Mouse (Mus musculus) left cerebral cortex, postnatal 36 days (tissue): Measurements from ENCODE around the gene Gpr156. TPM values are rescaled to one million over a fixed set of nuclear protein-coding genes. Genes with fewer than 3 reads are reported as not detected.

Source experiments
- DNase-seq, 2 experiments: peaks; one replicate each; pipeline ENCODE4 v3.0.0; 2021 to 2022; ENCODE audit warnings: low spot score in 2 of 2, mixed read lengths in 1 of 2
- intact Hi-C: fragments of 180-260 bp; cut with DNase I; formaldehyde crosslinking; loops from one replicate; pipeline ENCODE4 v1.15.1; 2025
- total RNA-seq, 2 experiments: library from RNA; stranded (reverse); gene quantifications; 2 replicates each; pipeline ENCODE4 v1.2.3; 2021

Gpr156 gene
- under 1 TPM; 0.39 to 0.54 TPM for total RNA-seq

- intact Hi-C loops: no loop called here
- peak; percentile 42 to 56 for DNase-seq
Measured at GRCm38 (mm10) chr16:37916138-37916817, at the start of gene Gpr156. Gene Gpr156 (plus strand): TSS chr16:37916496.

DNA sequence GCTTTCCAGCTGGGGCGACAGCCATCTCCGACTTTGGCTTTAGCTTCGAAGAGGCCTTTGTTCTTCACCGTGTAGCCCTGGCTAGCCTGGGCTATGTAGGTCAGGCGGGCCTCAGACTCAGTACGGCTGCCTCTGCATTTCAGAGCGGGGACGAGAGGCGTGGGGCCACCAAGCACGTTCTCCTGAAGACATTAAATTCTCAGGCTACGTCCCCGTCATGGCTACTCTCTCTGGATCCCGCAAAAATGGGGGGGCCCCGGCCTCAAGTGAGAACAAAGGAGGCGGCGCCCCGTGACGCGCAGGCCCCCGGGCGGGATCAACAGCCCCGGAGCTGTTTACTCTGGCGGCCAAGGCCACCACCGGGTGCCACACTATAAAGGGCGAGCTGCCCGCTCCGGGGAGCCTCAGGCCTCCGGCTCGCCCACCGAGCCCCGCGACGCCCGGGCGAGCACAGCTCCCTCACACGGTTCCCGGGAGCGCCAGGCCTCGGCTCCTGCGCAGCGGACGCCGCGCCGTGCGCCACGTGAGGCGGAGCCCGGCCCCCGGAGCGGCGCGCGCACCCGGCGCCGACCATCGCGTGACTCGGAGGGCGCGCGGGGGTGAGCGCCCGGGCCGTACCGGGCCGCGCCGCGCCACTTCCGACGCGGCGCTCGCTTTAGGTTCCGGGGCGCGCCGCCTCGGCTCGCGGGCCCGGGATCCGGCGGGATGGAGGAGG, 48.3 kb upstream of the Gpr156 start, which contains the start of gene Lrrc58:
Gene Lrrc58 (plus strand): TSS at position 599 of the 715 bp plus-strand sequence.
- peak; percentile 89 to 93 for DNase-seq
- intact Hi-C loops: loop anchor here (2.0 to 5.0 kb wide), 3 partner anchors 56 to 221 kb away; partner anchors contain the start of gene Gsk3b

- intact Hi-C loops: loop anchor here (1.0 to 5.0 kb wide), 4 partner anchors 56 to 220 kb away; partner anchors contain the start of gene Gsk3b
- DNase-seq: peak; percentile 24 to 41
Measured at GRCm38 (mm10) chr16:37868506-37869469, 47.5 kb upstream of the Gpr156 start.

DNA sequence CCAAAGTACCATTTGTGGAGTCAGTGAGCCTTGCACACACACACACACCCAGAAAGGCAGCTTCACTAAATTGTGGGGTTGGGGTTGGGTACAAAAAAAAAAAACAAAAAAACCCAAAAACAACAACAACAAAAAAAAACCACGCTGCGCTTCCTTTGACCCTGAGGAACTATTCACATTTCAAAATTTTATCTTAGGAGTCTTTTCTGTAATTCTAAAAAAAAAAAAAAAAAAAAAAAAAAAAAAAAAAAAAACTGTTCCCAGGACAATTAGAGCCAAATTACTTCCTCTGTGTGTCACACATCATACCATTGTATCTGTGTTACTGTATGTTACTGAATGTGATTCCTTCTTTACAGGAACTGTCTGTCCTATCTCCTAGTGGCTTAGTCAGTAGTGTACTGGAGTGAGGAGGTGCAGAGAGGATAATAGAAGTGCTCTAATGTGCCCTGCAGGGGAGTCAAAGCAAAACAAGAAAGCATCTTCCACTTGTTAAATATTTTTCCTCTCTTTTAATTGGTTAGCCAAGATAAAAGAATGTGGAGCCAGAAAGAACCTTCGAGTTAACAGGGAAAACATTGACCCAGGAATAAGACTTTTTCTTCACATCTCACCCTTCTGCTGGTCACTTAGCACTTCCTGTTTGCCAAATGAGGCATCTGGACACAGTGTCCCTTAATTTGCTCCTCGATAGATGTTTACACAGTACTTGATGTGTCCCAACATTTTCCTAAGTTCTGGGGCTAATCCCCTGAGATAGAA, 46.6 kb upstream of the Gpr156 start:
- intact Hi-C loops: loop anchor here (1.0 to 5.0 kb wide), 4 partner anchors 57 to 219 kb away; partner anchors contain the start of gene Gsk3b
- DNase-seq: no peak

GRCm38 (mm10) chr16:37871112-37871715, 45.1 kb upstream of the Gpr156 start:
- intact Hi-C loops: no loop called here

GRCm38 (mm10) chr16:37874501-37875235, 41.6 kb upstream of the Gpr156 start:
- intact Hi-C loops: no loop called here
- DNase-seq: no peak

More at GRCm38 (mm10) chr16:37871112-37871715, 45.1 kb upstream of the Gpr156 start:
- peak; percentile 59 for DNase-seq

GRCm38 (mm10) chr16:37877406-37877805, 38.9 kb upstream of the Gpr156 start:
- intact Hi-C loops: no loop called here
- DNase-seq: no peak

DNA sequence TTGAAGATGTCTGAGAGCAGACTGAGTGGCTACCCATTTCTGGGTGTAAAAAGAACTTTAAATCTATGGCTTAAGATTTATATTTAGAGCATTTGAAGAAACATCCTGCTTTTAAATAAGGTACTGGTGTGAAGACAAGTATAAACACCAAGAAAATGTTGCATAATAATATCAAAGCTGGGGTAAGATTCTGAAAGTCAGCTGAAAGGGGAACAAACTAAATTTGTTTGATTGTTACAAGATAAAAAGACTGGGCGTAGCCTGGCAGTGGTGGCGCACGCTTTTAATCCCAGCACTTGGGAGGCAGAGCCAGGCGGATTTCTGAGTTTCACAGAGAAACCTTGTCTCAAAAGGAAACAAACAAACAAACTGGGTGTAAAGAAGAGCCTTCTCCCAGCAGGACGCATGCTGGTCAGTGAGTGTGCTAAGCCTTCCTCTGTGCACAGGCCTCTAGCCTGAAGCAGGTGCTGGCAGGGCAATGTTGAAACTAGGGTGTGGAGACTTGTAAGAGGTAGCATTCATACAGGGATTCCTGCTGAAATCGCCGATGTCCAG, 37.3 kb upstream of the Gpr156 start:
- intact Hi-C loops: no loop called here
- DNase-seq: no peak

DNA sequence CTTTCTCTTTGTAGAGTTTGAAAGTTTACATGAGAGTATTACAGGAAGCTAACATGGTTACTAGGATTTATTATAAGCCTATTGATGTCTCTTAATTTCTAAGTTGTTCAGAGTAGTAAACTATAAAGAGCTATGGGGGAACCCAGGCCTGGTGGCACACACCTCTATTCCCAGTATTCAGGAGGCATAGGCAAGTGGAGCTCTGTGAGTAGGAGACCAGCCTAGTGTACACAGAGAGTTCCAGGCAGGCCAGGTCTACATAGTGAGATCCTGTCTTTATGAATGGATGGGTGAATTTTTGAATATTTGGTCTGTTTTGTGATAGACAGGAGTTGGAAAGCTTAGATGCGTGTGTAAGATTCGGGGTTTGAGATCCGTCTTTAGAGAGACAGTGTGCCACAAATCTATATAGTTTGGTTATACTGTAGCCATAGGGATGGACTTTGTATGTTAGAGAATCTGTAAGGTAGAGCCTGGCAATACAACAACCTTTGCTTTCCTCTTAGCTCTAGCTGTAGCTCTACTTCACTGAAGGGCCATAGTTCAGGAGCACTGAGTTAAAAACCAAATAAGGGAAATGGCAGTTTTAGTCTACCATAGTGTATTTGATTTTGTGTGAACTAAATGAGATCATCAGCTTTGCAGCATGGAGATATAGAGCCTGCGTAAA, 36.4 kb upstream of the Gpr156 start:
- intact Hi-C loops: no loop called here
- DNase-seq: no peak

GRCm38 (mm10) chr16:37881168-37881567, 35.1 kb upstream of the Gpr156 start:
- DNase-seq: no peak
- intact Hi-C loops: no loop called here

DNA sequence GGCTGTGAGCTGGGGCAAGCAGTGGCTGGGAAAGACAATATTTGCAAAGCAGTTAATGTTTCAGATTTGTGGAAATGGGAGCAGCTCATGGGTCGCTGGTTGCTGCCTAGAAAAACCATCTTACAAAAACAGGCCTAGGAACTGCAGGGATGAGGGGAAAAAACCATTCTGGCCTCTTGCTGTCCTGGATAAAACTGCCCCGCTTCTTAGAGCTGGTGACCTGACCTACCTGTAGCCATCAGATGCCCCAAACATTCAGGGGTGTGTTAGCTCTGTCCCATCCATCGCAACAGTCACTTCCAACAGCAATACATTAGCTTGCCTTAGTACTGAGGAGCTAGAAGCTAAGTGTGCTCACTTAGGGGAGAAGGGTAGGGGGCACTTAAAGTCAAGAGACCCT, 27.3 kb upstream of the Gpr156 start:
- intact Hi-C loops: no loop called here
- DNase-seq: no peak

DNA sequence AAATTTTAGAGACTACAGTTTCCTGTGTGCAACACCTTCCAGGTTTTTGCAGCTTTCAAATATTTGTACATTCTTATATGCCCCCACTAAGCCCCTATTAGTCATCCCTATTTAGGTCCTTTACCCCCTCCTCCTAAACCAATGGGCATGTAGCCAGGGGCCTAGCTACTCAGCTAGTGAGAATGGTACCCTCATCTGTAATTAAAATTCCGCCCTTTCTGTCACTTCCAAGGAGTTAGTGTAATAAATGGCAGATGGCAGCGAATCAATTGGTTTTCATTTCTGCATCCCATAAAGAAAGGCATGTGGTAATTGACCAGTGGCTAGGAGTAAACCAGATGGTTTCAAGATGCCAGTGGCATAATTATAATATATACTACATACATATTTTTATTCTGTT, 23.6 kb upstream of the Gpr156 start:
- intact Hi-C loops: no loop called here
- no peak for DNase-seq

- no peak for DNase-seq
- intact Hi-C loops: no loop called here
Measured at GRCm38 (mm10) chr16:37893381-37893780, 22.9 kb upstream of the Gpr156 start.

DNA sequence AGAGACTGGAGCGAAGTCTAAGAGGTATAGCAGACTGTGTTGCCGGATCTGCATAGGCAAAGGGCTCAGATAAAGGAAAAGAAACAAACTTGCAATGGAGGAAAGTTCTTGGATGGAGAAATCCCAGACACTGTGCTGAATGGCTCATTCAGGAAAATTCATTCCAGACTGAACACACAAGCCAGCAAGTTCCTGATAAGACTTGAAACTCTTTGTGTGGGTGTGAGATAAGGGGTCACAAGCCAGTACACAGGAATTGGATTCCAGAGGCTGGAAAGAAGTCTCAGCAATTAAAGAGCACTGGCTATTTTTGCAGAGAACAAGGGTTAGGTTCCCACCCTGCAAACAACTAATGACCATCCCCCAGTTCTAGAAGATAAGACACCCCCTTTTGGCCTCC, 22.4 kb upstream of the Gpr156 start:
- DNase-seq: no peak
- intact Hi-C loops: no loop called here

- DNase-seq: no peak
- intact Hi-C loops: no loop called here
Measured at GRCm38 (mm10) chr16:37898790-37899189, 17.5 kb upstream of the Gpr156 start.

GRCm38 (mm10) chr16:37899357-37899756, 16.9 kb upstream of the Gpr156 start:
- intact Hi-C loops: no loop called here
- DNase-seq: no peak

GRCm38 (mm10) chr16:37901318-37901717, 15.0 kb upstream of the Gpr156 start:
- no peak for DNase-seq
- intact Hi-C loops: no loop called here
